Mouse (Mus musculus): ENCODE data around the gene Iqcf1.

- TF ChIP-seq TAL1 (IDR thresholded peaks at IDR 0.05; ENCODE audit: low read length) (no peak), GATA1 (IDR thresholded peaks at IDR 0.05; ENCODE audit: low read length) (no peak)
Measured at GRCm38 (mm10) chr9:106459946-106460345, 39.8 kb upstream of the Iqcf1 start.

Data from erythroblast, embryonic 14.5 days (primary cell).